Mouse (Mus musculus) G1E (cell line): ENCODE measurements around the gene Bpifc.

Experiments
- CTCF ChIP-seq: IDR thresholded peaks from 2 replicates; pipeline ENCODE4 v1.5.1; 2012; ENCODE audit warnings: low read depth, low read length, inconsistent platforms, mixed read lengths
- GATA1 ChIP-seq: IDR thresholded peaks from 2 replicates; pipeline ENCODE4 v1.6.1; 2012; ENCODE audit warnings: borderline replicate concordance, low read length, inconsistent platforms, mixed read lengths
- TAL1 ChIP-seq: conservative IDR thresholded peaks from 2 replicates; pipeline ENCODE4 v1.6.1; 2012; ENCODE audit warnings: low read depth, low read length, inconsistent platforms, mixed read lengths

GRCm38 (mm10) chr10:86017781-86018180, 6.1 kb upstream of the Bpifc start:
- TF ChIP-seq CTCF (no peak), TAL1 (no peak), GATA1 (no peak)
